Mouse (Mus musculus): ENCODE results near the gene Actl6b. TPM values are rescaled to one million over a fixed set of nuclear protein-coding genes. Genes with fewer than 3 reads are reported as not detected.
"Not testable (repeated sequence)": the region's sequence is repeated elsewhere in the genome, so short reads cannot be mapped to it uniquely, and the experiment has no call there.

Actl6b gene
- polyA plus RNA-seq, 1 experiment from 2014 or later: not detected

GRCm38 (mm10) chr5:137614921-137615320 is 61.6 kb downstream of the Actl6b start:
- not testable (repeated sequence) for H3K9me3 ChIP-seq (ENCODE audit: low read length); ATAC-seq; H3K9ac ChIP-seq (replicated peaks); H3K27ac ChIP-seq (ENCODE audit: low read depth); DNase-seq; H3K4me2 ChIP-seq (ENCODE audit: low read depth, low read length); H3K4me3 ChIP-seq (ENCODE audit: low read depth, low read length); H3K36me3 ChIP-seq (replicated peaks; ENCODE audit: insufficient read depth, low read length); H3K27me3 ChIP-seq (ENCODE audit: insufficient read depth, low read length)
- TF ChIP-seq CTCF (IDR thresholded peaks at IDR 0.05; ENCODE audit: low read depth): 0 out of 2 replicates have a peak, but pooled peaks have one; percentile 8
- WGBS (ENCODE audit: insufficient replicate concordance): 82% methylated on average over 2 of the region's 2 CpGs
- peaks cover 16% of the 10 kb centered on the region for H3K4me1 ChIP-seq (ENCODE audit: insufficient read depth)

- peak; percentile 30; the same call in 1 of the 2 replicates for ATAC-seq
- Histone ChIP-seq H3K27me3 (ENCODE audit: insufficient read depth, low read length) (no peaks in the 10 kb centered on the region), H3K9me3 (ENCODE audit: low read length) (no peaks in the 10 kb centered on the region), H3K27ac (ENCODE audit: low read depth) (no peak overlapping the region), H3K4me2 (ENCODE audit: low read depth, low read length) (no peak overlapping the region), H3K4me1 (ENCODE audit: insufficient read depth) (peaks cover 16% of the 10 kb centered on the region), H3K36me3 (replicated peaks; ENCODE audit: insufficient read depth, low read length) (no peaks in the 10 kb centered on the region), H3K4me3 (ENCODE audit: low read depth, low read length) (no peak overlapping the region), H3K9ac (replicated peaks) (no peak overlapping the region)
- 72% methylated on average over 7 of the region's 7 CpGs for WGBS (ENCODE audit: insufficient replicate concordance)
- no peak for TF ChIP-seq EP300 (IDR thresholded peaks at IDR 0.05; ENCODE audit: low read depth)
- no peak for TF ChIP-seq CTCF (IDR thresholded peaks at IDR 0.05; ENCODE audit: low read depth)
- DNase-seq: no peak
Measured at GRCm38 (mm10) chr5:137615347-137615746, 62.0 kb downstream of the Actl6b start.

Small RNA genes lying within 50 kb of the gene (microRNA-seq; reads per million reads assigned to microRNA genes)
- gene Mir6418: 1.6 reads per million

Other genes starting within 250 kb of the Actl6b start
- 24.1 and 28.2 TPM in 2 replicates for gene Srrt, start 245.8 kb upstream of the Actl6b start, polyA plus RNA-seq (2015; fragmentation: Nextera tagmentation; extraction: Ambion mirVana)
- gene Trip6, start 239.1 kb upstream of the Actl6b start, polyA plus RNA-seq (2015; fragmentation: Nextera tagmentation; extraction: Ambion mirVana): 7.5 and 9.2 TPM in 2 replicates
- gene Slc12a9, start 219.9 kb upstream of the Actl6b start, polyA plus RNA-seq (2015; fragmentation: Nextera tagmentation; extraction: Ambion mirVana): 2.9 and 3.2 TPM in 2 replicates
- gene Ephb4, start 203.4 kb upstream of the Actl6b start, polyA plus RNA-seq (2015; fragmentation: Nextera tagmentation; extraction: Ambion mirVana): 5.7 and 5.9 TPM in 2 replicates
- 0.01 and 0.06 TPM in 2 replicates for gene Zan, start 76.5 kb upstream of the Actl6b start, polyA plus RNA-seq (2015; fragmentation: Nextera tagmentation; extraction: Ambion mirVana)
- 27.5 and 27.7 TPM in 2 replicates for gene Pop7, start 51.0 kb upstream of the Actl6b start, polyA plus RNA-seq (2015; fragmentation: Nextera tagmentation; extraction: Ambion mirVana)
- 2.8 and 4.0 TPM in 2 replicates for gene Gigyf1, start 35.0 kb upstream of the Actl6b start, polyA plus RNA-seq (2015; fragmentation: Nextera tagmentation; extraction: Ambion mirVana)
- 0.13 and 0.26 TPM in 2 replicates for gene Epo, start 20.3 kb upstream of the Actl6b start, polyA plus RNA-seq (2015; fragmentation: Nextera tagmentation; extraction: Ambion mirVana)
- gene Gnb2, start 20.0 kb upstream of the Actl6b start, polyA plus RNA-seq (2015; fragmentation: Nextera tagmentation; extraction: Ambion mirVana): 165 and 177 TPM in 2 replicates
- gene Tfr2, start 16.3 kb downstream of the Actl6b start, polyA plus RNA-seq (2015; fragmentation: Nextera tagmentation; extraction: Ambion mirVana): 148 and 157 TPM in 2 replicates
- gene Mospd3, start 47.5 kb downstream of the Actl6b start, polyA plus RNA-seq (2015; fragmentation: Nextera tagmentation; extraction: Ambion mirVana): 26.2 and 28.3 TPM in 2 replicates
- gene Pcolce, start 60.3 kb downstream of the Actl6b start, polyA plus RNA-seq (2015; fragmentation: Nextera tagmentation; extraction: Ambion mirVana): 12.9 and 14.7 TPM in 2 replicates
- gene Fbxo24, start 75.5 kb downstream of the Actl6b start, polyA plus RNA-seq (2015; fragmentation: Nextera tagmentation; extraction: Ambion mirVana): not detected in 2 replicates
- 24.1 and 24.3 TPM in 2 replicates for gene Lrch4, start 75.6 kb downstream of the Actl6b start, polyA plus RNA-seq (2015; fragmentation: Nextera tagmentation; extraction: Ambion mirVana)
- gene Gm20605, start 75.7 kb downstream of the Actl6b start, polyA plus RNA-seq (2015; fragmentation: Nextera tagmentation; extraction: Ambion mirVana): 2.4 and 2.6 TPM in 2 replicates
- 3.4 and 4.0 TPM in 2 replicates for gene Sap25, start 87.8 kb downstream of the Actl6b start, polyA plus RNA-seq (2015; fragmentation: Nextera tagmentation; extraction: Ambion mirVana)
- gene Irs3, start 92.2 kb downstream of the Actl6b start, polyA plus RNA-seq (2015; fragmentation: Nextera tagmentation; extraction: Ambion mirVana): 0.11 TPM in 1 of 2 replicates, not detected in the other
- 29.5 and 34.1 TPM in 2 replicates for gene Agfg2, start 131.2 kb downstream of the Actl6b start, polyA plus RNA-seq (2015; fragmentation: Nextera tagmentation; extraction: Ambion mirVana)
- gene Nyap1, start 188.1 kb downstream of the Actl6b start, polyA plus RNA-seq (2015; fragmentation: Nextera tagmentation; extraction: Ambion mirVana): 0.11 and 0.18 TPM in 2 replicates
- 65.3 and 65.9 TPM in 2 replicates for gene Tsc22d4, start 192.2 kb downstream of the Actl6b start, polyA plus RNA-seq (2015; fragmentation: Nextera tagmentation; extraction: Ambion mirVana)
- gene Ppp1r35, start 225.3 kb downstream of the Actl6b start, polyA plus RNA-seq (2015; fragmentation: Nextera tagmentation; extraction: Ambion mirVana): 13.4 and 18.1 TPM in 2 replicates
- 4.7 and 5.0 TPM in 2 replicates for gene Mepce, start 234.1 kb downstream of the Actl6b start, polyA plus RNA-seq (2015; fragmentation: Nextera tagmentation; extraction: Ambion mirVana)
- 1.5 and 1.9 TPM in 2 replicates for gene Zcwpw1, start 234.3 kb downstream of the Actl6b start, polyA plus RNA-seq (2015; fragmentation: Nextera tagmentation; extraction: Ambion mirVana)